Mouse (Mus musculus): Measurements from ENCODE around the gene Gm42372. TPM values are rescaled to one million over a fixed set of nuclear protein-coding genes. Genes with fewer than 3 reads are reported as not detected.

Gm42372 gene
- polyA plus RNA-seq, 1 experiment from 2014 or later: 1.6 TPM

DNA sequence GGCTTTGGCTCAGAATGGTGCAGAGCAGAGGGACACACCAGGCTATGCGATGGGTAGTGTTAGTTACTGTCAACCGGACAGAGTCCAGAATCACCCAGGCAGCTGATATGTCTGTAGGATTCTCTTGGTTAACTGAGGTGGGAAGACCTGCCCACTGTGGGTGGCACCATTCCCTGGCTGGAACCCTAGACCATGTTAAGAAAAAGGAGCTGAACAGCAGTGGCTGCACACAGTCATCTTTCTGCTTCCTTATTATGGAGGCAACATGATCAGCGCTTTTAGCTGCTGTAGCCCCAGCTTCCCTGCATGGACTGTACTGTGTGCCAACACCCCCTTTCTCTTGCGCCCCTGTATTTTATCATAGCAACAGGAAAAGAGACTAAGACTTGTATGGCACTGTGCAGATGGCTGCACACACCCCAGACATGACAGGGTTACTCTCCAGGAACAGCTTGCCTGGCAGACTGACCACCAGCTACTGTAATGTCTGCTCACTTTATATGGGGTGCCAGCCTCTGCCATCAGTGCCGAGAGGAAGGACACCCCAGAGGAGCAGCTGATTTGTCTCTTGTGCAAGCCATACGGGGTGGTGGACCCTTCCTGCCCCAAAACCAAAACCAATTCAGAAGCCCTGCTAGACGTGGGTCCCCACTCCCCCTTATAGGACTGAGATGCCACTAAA lies 29.2 kb downstream of the Gm42372 start:
- DNase-seq (ENCODE audit: low spot score, missing footprints): no peak
- no peak for ATAC-seq (ENCODE audit: low FRiP score)
- Histone ChIP-seq H3K27me3 (ENCODE audit: control insufficient read depth, insufficient read depth, low read length) (no peaks in the 10 kb centered on the region), H3K4me1 (ENCODE audit: control insufficient read depth, insufficient read depth, low read length) (no peaks in the 10 kb centered on the region), H3K4me3 (ENCODE audit: low read depth, low read length) (no peak overlapping the region), H3K9ac (ENCODE audit: low read length) (no peak overlapping the region), H3K27ac (ENCODE audit: low read depth, low read length) (no peak overlapping the region), H3K4me2 (no peak overlapping the region), H3K36me3 (ENCODE audit: control insufficient read depth, insufficient read depth, low read length) (peaks cover 57% of the 10 kb centered on the region), H3K9me3 (ENCODE audit: control insufficient read depth, low read length) (no peaks in the 10 kb centered on the region)
- WGBS: 96% methylated on average over 7 of the region's 7 CpGs

DNA sequence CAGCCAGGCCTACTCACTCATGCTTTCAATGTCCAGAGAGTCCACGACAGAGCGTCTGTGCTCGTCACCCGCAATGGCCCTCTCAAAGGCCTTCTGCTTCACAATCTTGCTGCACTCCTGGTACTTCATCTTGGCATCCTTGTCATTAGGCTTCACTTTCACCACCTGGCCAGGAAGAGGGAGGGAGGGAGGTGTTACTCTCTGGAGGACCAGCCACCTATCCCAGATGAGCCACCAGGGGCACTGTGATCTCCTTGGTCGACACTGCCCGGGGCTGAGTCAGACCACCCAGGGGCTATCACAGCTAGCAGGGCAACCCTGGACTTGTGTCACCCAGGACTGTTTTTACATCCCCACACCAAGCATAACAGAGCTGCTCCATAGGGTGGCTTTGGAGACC lies 32.5 kb downstream of the Gm42372 start:
- ATAC-seq (ENCODE audit: low FRiP score) (no peak), DNase-seq (ENCODE audit: low spot score, missing footprints) (no peak)
- no peak overlapping the region for H3K4me3 ChIP-seq (ENCODE audit: low read depth, low read length)
- H3K9me3 ChIP-seq (ENCODE audit: control insufficient read depth, low read length): no peaks in the 10 kb centered on the region
- H3K27ac ChIP-seq (ENCODE audit: low read depth, low read length): no peak overlapping the region
- H3K27me3 ChIP-seq (ENCODE audit: control insufficient read depth, insufficient read depth, low read length): no peaks in the 10 kb centered on the region
- H3K9ac ChIP-seq (ENCODE audit: low read length): no peak overlapping the region
- no peak overlapping the region for H3K4me2 ChIP-seq
- H3K36me3 ChIP-seq (ENCODE audit: control insufficient read depth, insufficient read depth, low read length): peaks cover 57% of the 10 kb centered on the region
- WGBS: 84% methylated on average over 6 of the region's 6 CpGs
- H3K4me1 ChIP-seq (ENCODE audit: control insufficient read depth, insufficient read depth, low read length): no peaks in the 10 kb centered on the region

DNA sequence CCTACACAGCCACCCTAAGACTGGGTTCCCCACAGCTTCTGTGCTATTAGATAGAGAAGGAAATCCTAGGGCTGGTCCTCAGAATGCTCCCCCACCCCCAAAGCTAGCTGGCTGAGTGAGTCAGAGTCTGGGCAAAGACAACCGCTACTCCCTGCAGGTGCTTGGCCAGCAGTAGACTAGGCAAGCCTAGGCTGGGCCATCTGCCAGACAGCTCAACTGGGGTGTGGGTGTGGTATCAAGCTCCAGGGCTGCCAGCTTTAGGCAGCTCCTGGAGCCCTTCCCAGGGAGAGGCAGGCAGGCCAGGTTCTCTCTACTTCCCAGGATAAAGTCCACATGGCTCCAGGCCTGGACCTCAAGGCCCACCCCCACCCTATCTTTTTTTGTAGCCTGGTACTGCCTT lies 34.1 kb downstream of the Gm42372 start:
- no peaks in the 10 kb centered on the region for H3K9me3 ChIP-seq (ENCODE audit: control insufficient read depth, low read length)
- DNase-seq (ENCODE audit: low spot score, missing footprints) (no peak), ATAC-seq (ENCODE audit: low FRiP score) (no peak)
- 96% methylated on average over 1 of the region's 1 CpGs for WGBS
- no peak overlapping the region for H3K27ac ChIP-seq (ENCODE audit: low read depth, low read length)
- no peak overlapping the region for H3K9ac ChIP-seq (ENCODE audit: low read length)
- H3K36me3 ChIP-seq (ENCODE audit: control insufficient read depth, insufficient read depth, low read length): peaks cover 61% of the 10 kb centered on the region
- no peak overlapping the region for H3K4me2 ChIP-seq
- H3K4me1 ChIP-seq (ENCODE audit: control insufficient read depth, insufficient read depth, low read length): no peaks in the 10 kb centered on the region
- H3K4me3 ChIP-seq (ENCODE audit: low read depth, low read length): no peak overlapping the region
- no peaks in the 10 kb centered on the region for H3K27me3 ChIP-seq (ENCODE audit: control insufficient read depth, insufficient read depth, low read length)

GRCm38 (mm10) chr7:17017921-17018320 lies 35.0 kb downstream of the Gm42372 start:
- Histone ChIP-seq H3K27me3 (ENCODE audit: control insufficient read depth, insufficient read depth, low read length) (no peaks in the 10 kb centered on the region), H3K9ac (ENCODE audit: low read length) (no peak overlapping the region), H3K4me3 (ENCODE audit: low read depth, low read length) (no peak overlapping the region), H3K4me2 (no peak overlapping the region), H3K27ac (ENCODE audit: low read depth, low read length) (no peak overlapping the region), H3K9me3 (ENCODE audit: control insufficient read depth, low read length) (no peaks in the 10 kb centered on the region), H3K36me3 (ENCODE audit: control insufficient read depth, insufficient read depth, low read length) (peaks cover 56% of the 10 kb centered on the region), H3K4me1 (ENCODE audit: control insufficient read depth, insufficient read depth, low read length) (no peaks in the 10 kb centered on the region)
- WGBS: 91% methylated on average over 2 of the region's 2 CpGs
- no peak for DNase-seq (ENCODE audit: low spot score, missing footprints)
- ATAC-seq (ENCODE audit: low FRiP score): no peak

GRCm38 (mm10) chr7:17019426-17020166 lies 36.7 kb downstream of the Gm42372 start:
- Histone ChIP-seq H3K4me2 (no peak overlapping the region), H3K27ac (ENCODE audit: low read depth, low read length) (no peak overlapping the region), H3K36me3 (ENCODE audit: control insufficient read depth, insufficient read depth, low read length) (peaks cover 44% of the 10 kb centered on the region), H3K9me3 (ENCODE audit: control insufficient read depth, low read length) (no peaks in the 10 kb centered on the region), H3K4me1 (ENCODE audit: control insufficient read depth, insufficient read depth, low read length) (no peaks in the 10 kb centered on the region), H3K4me3 (ENCODE audit: low read depth, low read length) (no peak overlapping the region), H3K27me3 (ENCODE audit: control insufficient read depth, insufficient read depth, low read length) (no peaks in the 10 kb centered on the region), H3K9ac (ENCODE audit: low read length) (no peak overlapping the region)
- WGBS: 91% methylated on average over 7 of the region's 7 CpGs
- DNase-seq (ENCODE audit: low spot score, missing footprints) (no peak), ATAC-seq (ENCODE audit: low FRiP score) (no peak)

DNA sequence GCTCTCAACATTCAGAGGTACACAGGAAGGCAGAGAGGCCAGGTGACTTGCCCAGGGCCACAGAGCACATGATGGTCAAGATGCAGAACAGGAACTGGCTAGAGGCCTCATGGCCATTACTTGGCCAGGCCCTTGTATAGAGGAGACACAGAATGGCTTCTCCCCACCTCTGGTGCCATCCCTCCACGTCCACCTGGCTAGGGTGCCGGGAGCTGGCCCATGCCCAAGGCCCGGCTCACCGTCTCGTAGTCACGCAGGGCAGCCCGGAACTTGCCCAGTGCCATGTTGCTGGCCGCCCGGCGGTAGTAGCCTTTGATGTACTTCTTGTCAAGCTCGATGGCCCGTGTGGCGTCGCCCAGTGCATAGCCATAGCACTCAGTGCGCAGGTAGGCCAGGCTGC lies 39.3 kb downstream of the Gm42372 start:
- ATAC-seq (ENCODE audit: low FRiP score): no peak
- Histone ChIP-seq H3K9ac (ENCODE audit: low read length) (no peak overlapping the region), H3K36me3 (ENCODE audit: control insufficient read depth, insufficient read depth, low read length) (peaks cover 33% of the 10 kb centered on the region), H3K4me1 (ENCODE audit: control insufficient read depth, insufficient read depth, low read length) (peaks cover 17% of the 10 kb centered on the region), H3K4me3 (ENCODE audit: low read depth, low read length) (no peak overlapping the region), H3K27ac (ENCODE audit: low read depth, low read length) (no peak overlapping the region), H3K9me3 (ENCODE audit: control insufficient read depth, low read length) (no peaks in the 10 kb centered on the region), H3K4me2 (no peak overlapping the region), H3K27me3 (ENCODE audit: control insufficient read depth, insufficient read depth, low read length) (no peaks in the 10 kb centered on the region)
- 95% methylated on average over 15 of the region's 15 CpGs for WGBS
- DNase-seq (ENCODE audit: low spot score, missing footprints): no peak

DNA sequence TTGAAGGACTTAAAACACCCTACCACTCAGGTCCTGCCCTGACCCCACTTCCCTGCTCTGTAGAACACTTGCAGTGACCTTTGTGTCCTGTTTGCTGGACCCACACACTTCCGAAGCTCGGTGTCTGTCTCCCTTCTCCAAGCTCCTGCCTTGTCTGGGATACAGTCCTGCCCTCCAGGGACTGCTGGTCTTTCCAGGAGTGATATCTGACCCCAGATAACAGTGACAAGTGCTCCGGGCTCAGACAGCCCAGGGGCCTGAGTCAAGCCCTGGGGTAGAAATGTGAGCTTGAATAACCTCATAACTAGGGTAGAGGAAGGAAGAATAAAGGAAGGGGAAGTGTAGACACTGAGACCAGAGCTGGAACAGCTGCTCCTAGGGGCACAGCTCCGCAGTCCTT lies 40.8 kb downstream of the Gm42372 start:
- peaks cover 26% of the 10 kb centered on the region for H3K36me3 ChIP-seq (ENCODE audit: control insufficient read depth, insufficient read depth, low read length)
- no peak overlapping the region for H3K4me2 ChIP-seq
- WGBS: 94% methylated on average over 4 of the region's 4 CpGs
- no peak overlapping the region for H3K27ac ChIP-seq (ENCODE audit: low read depth, low read length)
- peaks cover 17% of the 10 kb centered on the region for H3K4me1 ChIP-seq (ENCODE audit: control insufficient read depth, insufficient read depth, low read length)
- H3K9ac ChIP-seq (ENCODE audit: low read length): no peak overlapping the region
- ATAC-seq (ENCODE audit: low FRiP score) (no peak), DNase-seq (ENCODE audit: low spot score, missing footprints) (no peak)
- no peaks in the 10 kb centered on the region for H3K9me3 ChIP-seq (ENCODE audit: control insufficient read depth, low read length)
- no peak overlapping the region for H3K4me3 ChIP-seq (ENCODE audit: low read depth, low read length)
- H3K27me3 ChIP-seq (ENCODE audit: control insufficient read depth, insufficient read depth, low read length): no peaks in the 10 kb centered on the region

DNA sequence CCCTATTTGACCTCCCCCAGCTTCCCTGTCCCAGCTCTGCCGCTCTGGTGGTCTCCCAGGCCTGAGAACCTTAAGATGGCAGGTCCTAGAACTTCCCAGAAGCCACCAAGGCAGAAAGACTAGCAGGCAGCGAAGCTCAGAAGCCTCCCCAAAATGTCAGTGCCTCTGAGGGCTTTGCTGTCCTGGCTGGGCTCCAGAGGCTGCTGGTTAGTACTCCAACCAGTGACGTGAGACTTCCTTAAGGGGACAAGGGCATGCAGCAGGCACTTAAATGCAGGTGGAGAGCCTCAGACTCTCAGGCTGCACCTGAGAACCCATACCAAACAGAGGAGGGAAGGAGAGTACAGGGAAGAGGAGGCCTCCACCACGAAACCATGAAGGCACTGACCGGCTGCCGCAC lies 41.3 kb downstream of the Gm42372 start:
- no peaks in the 10 kb centered on the region for H3K9me3 ChIP-seq (ENCODE audit: control insufficient read depth, low read length)
- no peak overlapping the region for H3K9ac ChIP-seq (ENCODE audit: low read length)
- H3K27ac ChIP-seq (ENCODE audit: low read depth, low read length): no peak overlapping the region
- no peak overlapping the region for H3K4me3 ChIP-seq (ENCODE audit: low read depth, low read length)
- H3K27me3 ChIP-seq (ENCODE audit: control insufficient read depth, insufficient read depth, low read length): no peaks in the 10 kb centered on the region
- peaks cover 17% of the 10 kb centered on the region for H3K4me1 ChIP-seq (ENCODE audit: control insufficient read depth, insufficient read depth, low read length)
- no peak for DNase-seq (ENCODE audit: low spot score, missing footprints)
- no peak overlapping the region for H3K4me2 ChIP-seq
- H3K36me3 ChIP-seq (ENCODE audit: control insufficient read depth, insufficient read depth, low read length): peaks cover 26% of the 10 kb centered on the region
- ATAC-seq (ENCODE audit: low FRiP score): no peak
- whole genome bisulfite sequencing: 84% methylated on average over 6 of the region's 6 CpGs

DNA sequence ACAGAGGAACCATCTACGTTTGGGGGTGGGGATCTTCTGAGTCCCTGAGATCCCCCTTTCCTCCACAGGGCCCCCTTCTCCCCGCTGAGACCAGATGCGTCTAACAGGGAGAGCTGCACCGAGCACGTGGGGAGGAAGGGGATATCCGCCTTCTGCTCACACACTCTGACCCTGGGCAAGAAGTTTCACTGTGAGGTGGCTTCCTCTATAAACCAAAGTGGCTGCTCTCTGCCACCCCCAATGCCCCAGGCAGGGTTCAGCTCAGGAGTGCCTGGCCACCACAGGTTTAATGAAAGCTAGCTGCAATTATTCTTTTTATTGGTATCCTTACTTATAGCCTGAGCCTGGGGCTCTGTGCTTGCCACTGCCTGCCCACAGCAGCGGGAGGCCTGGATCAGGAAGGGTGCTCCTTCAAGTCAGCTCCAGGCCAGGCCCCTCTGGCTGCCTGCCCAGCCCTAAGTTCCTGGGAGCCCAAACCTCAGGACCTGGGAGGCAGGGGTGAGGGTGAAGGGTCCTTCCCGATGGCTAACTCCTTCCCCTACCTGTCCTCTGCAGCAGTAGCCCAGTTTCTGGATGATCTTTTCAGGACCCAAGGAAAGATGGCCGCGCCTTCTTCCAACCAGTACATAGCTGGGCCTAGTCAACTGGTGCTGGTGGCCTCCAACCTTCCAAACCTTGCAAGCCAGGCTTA lies 42.1 kb downstream of the Gm42372 start:
- Histone ChIP-seq H3K36me3 (ENCODE audit: control insufficient read depth, insufficient read depth, low read length) (peaks cover 20% of the 10 kb centered on the region), H3K9ac (ENCODE audit: low read length) (no peak overlapping the region), H3K27me3 (ENCODE audit: control insufficient read depth, insufficient read depth, low read length) (no peaks in the 10 kb centered on the region), H3K4me2 (no peak overlapping the region), H3K27ac (ENCODE audit: low read depth, low read length) (no peak overlapping the region), H3K4me3 (ENCODE audit: low read depth, low read length) (no peak overlapping the region), H3K4me1 (ENCODE audit: control insufficient read depth, insufficient read depth, low read length) (peaks cover 17% of the 10 kb centered on the region), H3K9me3 (ENCODE audit: control insufficient read depth, low read length) (no peaks in the 10 kb centered on the region)
- DNase-seq (ENCODE audit: low spot score, missing footprints) (no peak), ATAC-seq (ENCODE audit: low FRiP score) (no peak)
- WGBS: 89% methylated on average over 10 of the region's 10 CpGs
